Mouse (Mus musculus) ES-Bruce4 (cell line): ENCODE results near the gene Best2.

ENCODE experiments used
- CTCF ChIP-seq: IDR thresholded peaks from one replicate; pipeline ENCODE4 v1.8.1; 2011; ENCODE audit warnings: low read depth, low read length
- EP300 ChIP-seq: IDR thresholded peaks from 2 replicates; pipeline ENCODE4 v1.6.1; 2011; ENCODE audit warnings: low read depth, low read length; ENCODE audit not compliant: insufficient read depth
- POLR2A ChIP-seq: IDR thresholded peaks from one replicate; pipeline ENCODE4 v1.8.1; 2011; ENCODE audit warnings: low read length; ENCODE audit not compliant: insufficient read depth

- no peak for TF ChIP-seq CTCF
- no peak for TF ChIP-seq POLR2A
- no peak for TF ChIP-seq EP300
Observed at GRCm38 (mm10) chr8:84994375-84994774, 20.0 kb downstream of the Best2 start.
